Mouse (Mus musculus): ENCODE measurements around the gene Gspt2.
"Not testable (repeated sequence)": the region's sequence is repeated elsewhere in the genome, so short reads cannot be mapped to it uniquely, and the experiment has no call there.

DNA sequence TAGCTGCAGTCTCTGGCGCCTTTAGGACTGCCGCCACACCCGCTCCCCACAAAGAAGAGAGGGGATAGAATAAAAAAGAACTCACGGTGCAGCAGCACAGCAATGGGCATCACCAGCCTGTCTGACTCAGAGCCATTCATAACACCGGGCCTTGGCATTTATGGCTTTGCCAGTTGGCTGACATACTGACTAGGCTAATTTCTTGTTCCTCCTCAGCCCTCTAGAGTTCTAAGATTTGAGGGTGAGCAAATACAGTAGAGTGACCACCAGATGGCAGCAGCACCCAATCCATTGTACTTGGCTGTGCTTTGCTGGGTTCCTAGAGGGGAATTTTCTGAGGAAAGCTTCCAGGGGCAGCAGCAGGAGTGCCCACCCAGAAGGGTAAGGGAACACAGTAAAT is 53.7 kb downstream of the Gspt2 start:
- TF ChIP-seq CTCF (conservative IDR thresholded peaks at IDR 0.05; ENCODE audit: low read length); NANOG (IDR thresholded peaks at IDR 0.05; ENCODE audit: borderline replicate concordance, low read length); POU5F1 (IDR thresholded peaks at IDR 0.05; ENCODE audit: borderline replicate concordance, low read length): not testable (repeated sequence)
